Mouse (Mus musculus) heart, postnatal 36 days (tissue): ENCODE measurements around the gene Vps37c. TPM values are rescaled to one million over a fixed set of nuclear protein-coding genes. Genes with fewer than 3 reads are reported as not detected.
A peak's percentile ranks its signal among the peaks of the same experiment; 100 is the strongest.

Experiments
- DNase-seq, 2 experiments: peaks; one replicate each; pipeline ENCODE4 v3.0.0; 2021 to 2022
- intact Hi-C: fragments of 180-260 bp; cut with DNase I; formaldehyde crosslinking; loops from one replicate; pipeline ENCODE4 v1.15.1; 2025
- total RNA-seq, 2 experiments: library from RNA; stranded (reverse); gene quantifications; 2 replicates each; pipeline ENCODE4 v1.2.3; 2021

Vps37c gene
- total RNA-seq, 2 experiments from 2014 or later: 19.2 to 21.0 TPM

DNA sequence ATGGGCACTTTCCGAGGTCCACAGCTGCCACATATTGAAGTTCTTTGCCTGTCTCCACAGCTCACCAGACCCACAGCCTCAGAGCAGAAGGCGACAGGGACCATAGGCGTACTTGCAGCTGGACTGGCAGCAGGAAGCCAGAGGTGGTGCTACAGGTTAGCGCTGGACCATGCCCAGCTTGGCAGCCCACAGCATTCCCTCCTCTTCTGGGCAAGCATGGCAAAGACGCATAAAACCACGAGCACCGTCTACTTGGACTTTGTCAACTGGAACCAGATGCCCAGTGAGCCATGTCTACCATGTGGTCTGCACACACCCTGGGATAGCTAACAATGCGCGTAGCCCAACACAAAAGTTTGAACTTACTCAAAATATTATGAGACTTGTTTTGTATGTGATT is 3.5 kb upstream of the Vps37c start:
- intact Hi-C loops: no loop called here
- DNase-seq: no peak

DNA sequence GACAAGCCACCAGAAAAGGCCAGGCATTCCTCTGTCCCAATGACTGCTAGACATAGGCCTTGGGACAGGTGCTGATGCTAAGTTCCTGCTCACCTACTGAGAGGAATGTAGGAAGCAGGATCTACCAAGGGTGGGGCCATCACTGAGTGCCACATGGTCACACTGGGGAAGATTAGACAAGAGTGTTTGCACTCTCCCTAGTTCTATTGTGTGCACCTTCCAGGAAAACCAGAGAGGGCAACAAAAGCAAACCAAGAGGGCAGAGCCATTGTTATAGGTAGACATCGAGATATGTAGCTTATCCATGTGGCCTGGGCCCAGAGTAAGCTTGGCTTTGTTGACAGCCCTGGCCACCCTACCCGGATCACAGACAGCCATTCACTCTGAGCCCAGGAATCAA is 2.8 kb upstream of the Vps37c start:
- intact Hi-C loops: no loop called here

DNA sequence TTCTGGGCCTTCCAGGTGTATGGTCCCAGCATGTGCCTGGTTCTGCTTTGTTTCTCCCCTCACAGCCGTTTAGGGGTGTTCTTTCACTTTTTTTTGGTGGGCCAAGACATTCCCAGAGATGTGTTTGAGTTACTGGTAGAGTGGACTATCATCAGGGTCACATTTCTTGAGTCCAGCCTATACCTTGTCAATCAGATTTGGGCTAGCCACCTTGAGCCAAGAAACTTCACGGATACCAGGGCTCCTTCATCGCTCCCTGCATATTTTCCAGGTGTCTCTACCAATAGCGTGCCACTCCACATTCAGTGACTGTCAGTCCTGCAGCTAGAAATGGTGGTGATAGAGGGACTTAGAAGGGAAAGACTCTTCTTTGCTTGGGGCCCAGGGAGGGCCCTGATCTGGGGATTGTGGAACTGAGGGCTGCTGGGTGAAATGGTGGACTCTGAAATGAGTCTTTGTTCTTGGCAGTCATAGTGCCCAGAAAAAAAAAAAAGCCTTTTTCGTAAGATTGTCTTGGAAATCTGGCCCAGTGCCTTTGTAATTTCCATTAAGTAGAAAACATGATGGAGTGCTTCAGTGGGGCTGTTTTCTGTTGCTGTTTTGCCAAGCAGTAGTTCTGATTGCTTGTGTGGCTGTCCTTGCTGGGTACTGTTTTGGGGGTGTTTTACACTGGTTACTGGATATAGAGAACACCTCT is 1.1 kb downstream of the Vps37c start:
- DNase-seq: no peak
- intact Hi-C loops: no loop called here

More for the DNA sequence above, 2.8 kb upstream of the Vps37c start:
- no peak for DNase-seq

DNA sequence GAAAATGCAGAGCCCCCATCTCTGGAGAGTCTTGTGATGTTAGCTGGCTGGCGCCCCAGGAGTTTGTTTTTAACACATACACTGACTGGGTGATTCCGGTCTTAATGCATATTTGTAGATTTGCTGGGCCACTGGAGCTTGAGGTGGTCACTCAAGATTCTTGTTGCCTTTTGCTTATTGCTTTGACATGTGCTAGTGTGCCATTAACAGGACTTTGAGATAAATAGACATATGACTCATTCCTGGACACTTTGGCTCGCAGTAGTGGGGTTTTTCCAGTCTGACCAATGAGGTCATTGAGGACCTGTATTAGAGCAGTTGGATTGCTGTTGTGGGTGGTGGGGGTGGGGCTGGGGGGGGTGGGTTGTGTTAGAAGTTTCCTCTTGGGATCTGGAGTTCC is 1.8 kb downstream of the Vps37c start:
- peak in 1 of 2 experiments; percentile 31 for DNase-seq
- intact Hi-C loops: no loop called here

DNA sequence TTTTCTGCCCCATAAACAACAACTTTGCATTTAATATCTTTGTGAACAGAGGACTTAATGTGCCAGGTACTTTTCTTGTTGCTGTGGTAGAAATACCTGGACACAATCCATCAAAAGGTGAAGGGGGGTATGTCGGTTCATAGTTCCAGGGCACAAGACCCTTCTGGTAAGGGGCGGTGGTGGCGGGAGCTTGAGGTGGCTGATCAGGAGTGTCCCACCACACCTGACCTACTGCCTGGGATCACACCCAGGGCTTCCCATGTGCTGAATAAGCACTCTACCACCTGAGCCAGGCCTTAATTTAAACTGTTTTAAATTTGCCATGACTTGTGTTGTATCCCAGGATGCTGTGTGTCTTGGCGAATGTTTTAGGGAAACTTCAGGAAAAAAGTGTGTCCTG is 2.6 kb downstream of the Vps37c start:
- intact Hi-C loops: no loop called here

DNA sequence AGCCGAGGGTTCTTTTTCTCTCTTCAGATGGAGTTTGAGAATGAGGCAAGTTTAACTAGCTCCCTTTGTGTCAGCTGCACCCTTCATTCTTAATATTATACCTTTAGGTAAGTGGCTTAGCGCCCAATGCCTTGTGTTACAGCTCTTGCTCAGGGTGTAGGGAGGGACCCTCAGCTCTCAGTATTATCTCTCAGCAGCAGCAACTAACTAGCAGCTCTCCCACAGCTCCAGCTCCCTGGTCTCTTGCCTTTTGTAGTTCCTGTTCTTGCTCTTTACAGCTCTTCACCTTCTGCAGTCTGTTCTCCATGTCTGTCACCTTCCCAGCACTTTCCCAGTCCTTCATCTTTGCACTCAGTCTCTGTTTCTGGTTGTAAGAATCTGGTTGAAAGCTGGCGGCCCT is 3.1 kb downstream of the Vps37c start:
- DNase-seq: no peak
- intact Hi-C loops: no loop called here

More for the DNA sequence above, 2.6 kb downstream of the Vps37c start:
- no peak for DNase-seq

DNA sequence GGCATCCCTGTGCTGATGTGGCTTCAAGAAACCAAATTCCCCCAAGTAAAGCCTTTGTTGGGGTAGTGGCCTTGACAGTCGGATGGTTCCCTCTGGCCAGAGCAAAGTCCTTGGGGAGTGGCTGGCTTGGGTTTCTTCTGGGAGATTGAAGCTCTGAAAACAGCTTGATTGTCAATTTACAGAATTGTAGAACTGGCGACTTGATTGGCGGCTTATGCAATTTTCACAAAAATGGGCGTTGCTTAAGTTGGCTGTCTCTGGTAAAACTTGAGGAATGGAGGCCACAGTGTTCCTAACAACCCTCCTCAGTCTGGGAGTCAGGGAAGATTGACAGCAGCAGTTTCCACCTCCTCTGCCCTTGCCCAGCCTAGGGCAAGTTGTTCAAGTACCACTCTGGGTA is 3.8 kb downstream of the Vps37c start:
- DNase-seq: no peak
- intact Hi-C loops: no loop called here

DNA sequence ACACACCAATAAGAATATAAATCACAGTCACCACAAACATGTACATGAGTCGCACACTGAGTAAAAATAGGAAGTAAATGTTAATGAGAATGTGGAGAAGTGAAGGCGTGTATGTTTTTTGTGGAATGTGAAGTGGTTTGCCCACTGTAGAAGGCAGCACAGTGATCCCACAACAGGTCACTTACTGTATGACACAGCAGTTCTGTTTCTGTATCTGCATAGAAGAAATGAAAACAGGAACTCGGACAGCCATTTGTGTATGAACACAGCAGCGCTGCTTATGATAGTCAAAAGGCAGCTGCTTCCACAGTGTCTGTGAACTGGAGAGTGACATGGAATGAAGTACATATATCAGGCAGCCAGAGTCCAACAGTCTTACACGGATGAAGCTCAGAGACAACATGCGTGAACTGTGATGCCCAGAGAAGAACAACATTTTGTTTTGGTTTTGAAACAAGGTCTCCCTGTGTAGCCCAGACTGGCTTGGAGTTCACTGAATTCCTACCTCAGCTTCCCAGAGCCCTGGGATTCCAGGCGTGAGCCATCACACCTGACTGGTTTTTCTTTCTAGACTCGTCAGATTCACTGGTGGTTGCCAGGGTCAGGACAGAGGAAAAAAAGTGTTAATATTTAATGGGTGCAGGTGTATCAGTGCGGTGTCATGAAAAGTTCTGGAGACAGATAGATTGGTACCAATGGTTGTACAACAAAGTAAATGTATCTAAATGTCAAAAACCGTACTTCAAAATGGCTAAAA is 5.6 kb downstream of the Vps37c start:
- DNase-seq: no peak
- intact Hi-C loops: no loop called here

DNA sequence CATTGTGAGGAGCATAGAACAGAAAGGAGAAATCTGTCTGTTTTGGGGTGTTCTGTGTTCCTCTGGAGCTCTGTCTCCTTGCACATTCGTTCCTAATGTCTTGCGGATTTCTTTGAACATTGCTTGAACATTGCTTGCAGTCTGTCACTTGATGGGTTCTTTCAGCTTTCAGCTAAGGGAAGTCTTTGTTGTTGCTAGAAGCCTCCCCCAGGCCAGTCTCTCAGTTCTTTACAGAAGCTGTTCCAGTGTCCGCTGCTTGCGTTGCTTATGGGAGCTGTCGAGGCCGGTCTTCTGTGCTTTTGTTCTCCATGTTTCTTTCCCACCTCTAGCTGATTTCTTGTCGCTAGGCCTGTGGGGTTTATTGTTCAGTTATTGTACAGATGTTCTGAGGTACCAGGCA is 7.3 kb downstream of the Vps37c start:
- DNase-seq: no peak
- intact Hi-C loops: no loop called here

DNA sequence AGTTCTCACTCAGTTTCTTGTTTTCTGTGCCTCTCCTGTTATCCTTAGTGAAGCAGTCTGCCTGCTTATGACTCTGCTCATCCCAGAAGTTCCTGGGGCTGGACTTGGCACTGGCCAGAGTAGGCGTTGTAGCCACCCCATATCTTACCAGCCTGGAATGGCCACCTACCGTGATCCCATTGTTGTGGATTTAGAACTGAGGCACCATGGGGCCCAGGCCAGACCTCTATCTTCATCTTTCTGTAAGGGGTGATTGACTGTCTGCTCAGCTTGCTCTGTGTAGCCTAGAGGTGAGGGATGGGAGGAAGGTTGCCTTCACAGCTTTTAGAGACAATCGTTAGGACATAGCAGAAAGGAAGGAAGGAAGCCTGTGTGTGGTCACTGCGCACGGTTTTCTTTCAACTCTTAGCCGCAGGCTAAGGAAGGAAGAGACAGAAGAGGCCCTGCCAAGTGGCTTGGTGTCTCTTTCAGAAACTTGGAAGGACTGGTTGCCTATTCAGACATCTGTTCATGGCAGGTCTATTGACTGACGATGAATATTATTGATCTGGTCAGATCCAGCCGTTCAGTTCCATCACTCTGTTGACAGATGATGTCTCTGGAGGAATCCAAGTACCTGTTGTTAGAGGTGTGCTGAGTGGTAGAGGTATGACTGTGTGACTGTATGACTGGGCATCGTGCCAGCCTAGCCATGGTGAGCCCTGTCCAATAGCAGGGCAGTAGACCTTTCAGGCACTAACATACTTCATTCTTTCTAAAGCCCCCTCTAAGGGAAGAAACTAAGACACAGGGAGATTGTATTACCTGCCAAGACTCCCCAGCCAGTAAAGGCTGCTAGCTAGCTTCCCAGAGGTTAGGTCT is 9.8 kb downstream of the Vps37c start:
- no peak for DNase-seq
- intact Hi-C loops: no loop called here

DNA sequence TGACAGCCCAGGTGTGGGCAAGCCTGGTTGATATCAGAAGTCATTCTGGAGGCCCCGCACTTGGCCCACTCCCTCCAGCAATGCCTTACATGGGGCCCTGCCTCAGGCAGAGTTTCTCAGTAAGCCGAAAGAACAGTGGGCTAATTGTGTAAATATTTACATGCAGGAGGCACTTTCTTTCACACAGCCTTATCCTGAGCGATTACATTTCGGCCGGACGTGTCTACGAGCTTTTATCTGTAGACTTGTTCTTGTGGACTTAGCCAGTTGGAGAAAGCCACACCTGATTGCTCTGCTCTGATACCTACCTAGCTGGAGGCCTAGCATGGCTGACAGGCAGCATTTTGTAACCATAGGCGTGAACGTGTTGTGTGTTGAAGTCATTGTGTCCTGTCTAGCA is 11.3 kb downstream of the Vps37c start:
- intact Hi-C loops: no loop called here
- DNase-seq: no peak

DNA sequence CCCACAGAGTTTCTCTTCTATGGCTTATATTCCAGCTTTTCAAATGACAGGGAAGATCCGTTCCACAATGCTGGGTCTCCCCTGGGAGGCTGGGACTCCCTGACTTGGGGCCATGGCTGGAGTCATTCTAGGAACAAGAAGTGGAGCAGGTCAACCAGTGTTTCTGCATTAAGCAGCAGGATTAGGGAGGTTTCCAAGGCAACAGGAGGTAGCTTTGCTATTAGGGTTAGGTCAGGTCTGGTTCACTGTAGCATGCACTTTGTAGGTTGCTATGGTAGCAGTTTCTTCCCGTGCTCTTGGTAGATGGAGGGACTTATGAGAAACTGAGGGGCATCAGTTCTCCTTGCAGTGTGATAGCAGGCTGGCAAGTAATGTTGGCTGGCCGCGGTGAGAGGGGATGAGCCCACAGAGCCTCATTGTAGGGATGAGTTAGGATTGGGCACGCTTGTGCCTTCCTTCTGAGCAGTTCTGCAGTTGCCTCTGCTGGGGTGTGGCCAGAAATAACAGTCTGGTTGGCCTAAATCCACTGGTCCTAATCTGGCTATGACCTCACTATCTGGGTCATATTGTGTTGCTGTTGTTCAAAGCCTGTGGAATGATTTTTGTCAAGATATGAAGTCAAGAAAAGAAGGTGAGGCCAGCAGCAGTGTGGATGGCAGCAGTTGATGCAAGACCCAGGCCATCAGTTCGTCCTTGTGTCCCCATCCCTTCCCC is 12.6 kb downstream of the Vps37c start:
- peak in 1 of 2 experiments; percentile 46 for DNase-seq

DNA sequence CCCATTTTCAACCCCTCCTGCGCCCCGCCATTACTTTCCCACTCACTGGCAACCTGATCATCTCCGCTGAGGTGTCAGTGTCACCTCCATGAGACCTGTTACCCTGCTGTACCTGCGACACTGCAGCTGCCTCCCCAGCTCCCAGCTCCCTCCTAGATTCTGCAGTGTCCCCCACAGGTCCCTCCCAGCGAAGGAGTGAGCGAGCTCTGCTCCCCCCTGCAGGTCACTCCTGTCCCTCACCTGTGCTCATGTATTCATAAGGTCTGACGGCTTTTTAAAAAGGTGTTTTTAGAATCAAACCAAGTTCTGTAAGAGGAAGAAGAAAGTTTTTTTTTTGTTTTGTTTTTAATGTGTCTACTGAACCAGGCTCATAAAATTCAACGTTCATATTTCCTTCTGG is 13.6 kb downstream of the Vps37c start:
- no peak for DNase-seq
- intact Hi-C loops: no loop called here

More for the DNA sequence above, 12.6 kb downstream of the Vps37c start:
- intact Hi-C loops: no loop called here

DNA sequence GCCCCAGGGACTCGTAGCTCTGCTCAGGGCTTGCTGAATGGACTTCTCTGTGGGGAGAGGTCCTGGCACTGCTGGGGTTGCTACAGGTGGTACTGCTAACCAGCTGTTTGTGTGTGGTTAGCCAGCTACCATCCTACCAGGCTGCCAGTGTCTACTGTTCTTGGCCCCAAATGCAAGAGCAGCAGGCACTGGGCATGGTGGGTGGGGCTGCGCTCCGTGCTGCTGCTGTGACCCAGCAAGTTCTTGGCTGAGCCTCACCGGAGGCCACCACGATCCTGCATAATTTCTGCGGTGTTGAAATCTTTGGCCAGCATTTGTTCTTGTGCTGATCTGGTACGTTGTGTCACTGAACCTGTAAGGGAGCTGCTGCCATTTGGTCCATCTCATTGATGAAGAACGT is 14.9 kb downstream of the Vps37c start:
- no peak for DNase-seq
- intact Hi-C loops: no loop called here

DNA sequence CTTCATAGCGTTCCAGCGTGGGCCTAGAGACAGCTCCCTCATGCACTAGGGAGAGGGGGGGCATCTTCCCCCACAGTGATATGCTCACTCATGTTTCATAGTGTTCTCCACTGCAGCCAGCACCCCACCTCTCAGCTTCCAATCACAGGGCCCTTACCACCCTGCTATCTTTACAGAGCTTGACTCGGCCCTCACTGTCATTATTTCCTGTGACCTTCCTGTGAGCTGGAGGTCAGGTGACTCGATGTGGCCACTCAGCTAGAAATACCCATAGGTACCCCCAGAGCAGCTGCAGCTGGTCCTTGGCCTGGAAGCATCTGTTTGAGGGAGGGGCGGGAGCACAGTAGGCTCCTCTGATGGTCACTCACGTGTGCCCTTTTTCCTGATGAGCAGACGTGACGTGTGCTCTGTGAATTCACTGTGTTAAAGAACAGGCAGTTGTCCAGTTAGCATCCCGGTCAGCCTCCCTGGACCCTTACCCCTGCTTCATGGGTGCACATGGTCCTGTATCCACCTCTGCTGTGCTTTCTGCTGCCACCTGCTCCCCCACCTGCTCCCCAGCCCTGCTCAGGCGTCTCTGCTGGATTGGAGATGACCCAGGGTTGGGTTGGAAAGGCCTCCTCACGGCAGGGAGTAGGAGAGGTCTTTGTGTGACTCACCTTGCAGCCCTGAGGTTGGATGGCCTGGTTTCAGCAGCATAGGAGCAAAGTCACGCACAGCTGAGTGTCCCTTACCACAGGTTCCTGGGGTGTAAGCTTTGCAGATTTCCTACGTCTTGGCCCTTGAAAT is 18.7 kb downstream of the Vps37c start:
- DNase-seq: no peak
- intact Hi-C loops: no loop called here

DNA sequence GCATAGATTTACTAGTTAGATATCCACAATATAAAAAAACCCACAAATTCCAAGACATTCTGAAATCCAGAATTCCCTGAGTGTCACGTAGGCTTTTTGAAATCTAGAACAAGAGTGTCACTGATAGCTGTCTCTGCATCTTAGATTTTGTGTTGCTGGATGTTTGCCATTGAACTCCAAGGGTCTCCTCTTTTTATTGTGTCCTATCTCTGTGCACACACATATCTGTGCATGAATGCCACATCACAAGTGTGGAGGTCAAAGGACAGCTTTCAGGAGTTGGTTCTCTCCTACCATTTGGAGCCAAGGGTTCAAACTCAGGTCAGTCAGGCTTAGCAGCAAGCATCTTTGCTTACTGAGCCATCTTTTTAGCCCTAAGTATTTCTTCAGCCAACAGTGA is 19.3 kb downstream of the Vps37c start:
- DNase-seq: no peak
- intact Hi-C loops: loop anchor here (1.0 kb wide), 1 partner anchor 43 kb away; no protein-coding TSS in a partner anchor

DNA sequence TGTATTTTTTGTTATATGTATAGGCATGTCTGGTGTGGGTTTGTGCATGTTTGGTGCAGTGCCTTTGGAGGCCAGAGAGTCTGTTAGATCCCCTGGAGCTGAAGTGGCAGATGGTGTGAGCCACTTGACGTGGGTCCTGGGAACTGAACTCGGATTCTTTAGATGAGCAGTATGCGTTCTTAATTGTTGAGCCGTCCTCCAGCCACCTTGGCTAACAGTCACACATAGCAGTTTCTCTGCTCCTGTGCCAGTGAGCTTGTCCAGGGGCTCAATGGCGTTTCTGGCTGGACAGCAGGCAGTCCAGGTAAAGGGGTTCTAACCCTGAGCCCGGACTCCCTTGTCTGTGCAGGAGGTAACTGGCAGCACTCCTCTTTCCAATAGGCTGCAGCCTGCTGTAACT is 20.4 kb downstream of the Vps37c start:
- intact Hi-C loops: loop anchor here (1.0 kb wide), 2 partner anchors 31 to 44 kb away; partner anchors contain the start of gene Pga5
- DNase-seq: no peak

DNA sequence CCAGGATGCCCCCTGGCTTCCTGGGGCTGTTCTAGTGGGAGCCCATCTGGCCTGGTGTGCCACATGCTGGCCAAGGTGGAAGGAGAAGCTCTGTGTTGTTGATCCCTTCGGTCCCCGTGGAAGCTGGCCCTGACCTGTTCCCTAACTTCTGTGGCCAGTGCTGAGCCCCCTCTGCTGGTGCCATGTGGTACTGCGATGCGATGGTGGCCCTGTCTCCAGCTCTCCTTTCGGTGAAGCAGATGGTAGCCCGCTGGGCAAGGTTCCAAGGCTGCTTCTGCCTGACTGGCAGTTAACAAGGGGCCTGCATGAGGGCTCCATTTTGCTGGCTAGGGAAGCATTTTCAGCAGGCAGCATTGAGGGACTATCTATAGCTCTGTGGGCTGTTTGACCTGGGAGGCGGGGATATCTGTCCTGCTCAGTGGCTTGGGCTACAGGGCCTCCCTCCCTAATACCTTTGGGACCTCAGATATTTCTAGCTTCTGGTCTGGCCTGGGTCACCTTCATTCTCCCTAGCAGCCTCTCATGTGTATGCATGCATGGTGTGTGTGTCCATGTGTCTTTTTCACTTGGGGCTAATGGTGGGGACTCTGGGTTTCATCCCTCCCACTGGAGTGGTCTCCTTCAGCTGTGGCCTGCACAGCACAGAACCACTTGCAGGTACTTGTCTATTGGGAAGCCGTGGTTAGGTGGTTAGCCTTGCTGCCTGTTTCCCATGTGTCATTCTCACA is 21.0 kb downstream of the Vps37c start:
- DNase-seq: peak; percentile 94 to 97
- intact Hi-C loops: loop anchor here (1.0 kb wide), 1 partner anchor 31 kb away; the partner anchor contains the start of gene Pga5

DNA sequence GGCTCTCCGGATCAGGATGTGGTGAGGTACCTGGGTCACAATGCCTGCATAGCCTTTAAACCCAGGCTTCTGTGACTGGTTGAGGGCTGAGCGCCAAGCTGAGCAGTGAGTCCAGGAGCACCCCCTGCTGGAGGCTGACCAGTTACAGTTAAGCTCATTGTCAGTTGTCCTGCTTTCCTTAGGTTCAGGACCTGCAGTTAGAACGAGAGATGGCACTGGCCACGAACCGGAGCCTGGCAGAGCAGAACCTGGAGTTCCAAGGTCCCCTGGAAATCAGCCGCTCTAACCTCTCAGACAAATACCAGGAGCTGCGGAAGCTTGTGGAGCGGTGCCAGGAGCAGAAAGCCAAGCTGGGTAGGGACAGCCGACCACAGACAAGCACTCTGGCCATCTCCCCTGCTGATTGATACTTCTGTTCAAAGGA is 21.6 kb downstream of the Vps37c start:
- peak; percentile 63 for DNase-seq
- intact Hi-C loops: no loop called here
